Mouse (Mus musculus) liver, postnatal 0 days (tissue): ENCODE data around the gene Nln.

ENCODE experiments used
- CTCF ChIP-seq: sonication (generic); IDR thresholded peaks from 2 replicates; pipeline ENCODE4 v1.5.1; 2016; ENCODE audit warnings: antibody characterized with exemption, low read depth
- EP300 ChIP-seq: IDR thresholded peaks from 2 replicates; pipeline ENCODE4 v1.6.1; 2016; ENCODE audit warnings: antibody characterized with exemption, low read depth, mild to moderate bottlenecking

GRCm38 (mm10) chr13:104034854-104035253, 74.6 kb downstream of the Nln start:
- TF ChIP-seq CTCF: no peak
- no peak for TF ChIP-seq EP300
